Mouse (Mus musculus) thymus, postnatal 36 days (tissue): ENCODE data around the gene Midn.
"Not testable (repeated sequence)": the region's sequence is repeated elsewhere in the genome, so short reads cannot be mapped to it uniquely, and the experiment has no call there.

Source experiments
- DNase-seq, 2 experiments: peaks; one replicate each; pipeline ENCODE4 v3.0.0; 2022; ENCODE audit warnings: mixed read lengths in 2 of 2

Midn gene

DNA sequence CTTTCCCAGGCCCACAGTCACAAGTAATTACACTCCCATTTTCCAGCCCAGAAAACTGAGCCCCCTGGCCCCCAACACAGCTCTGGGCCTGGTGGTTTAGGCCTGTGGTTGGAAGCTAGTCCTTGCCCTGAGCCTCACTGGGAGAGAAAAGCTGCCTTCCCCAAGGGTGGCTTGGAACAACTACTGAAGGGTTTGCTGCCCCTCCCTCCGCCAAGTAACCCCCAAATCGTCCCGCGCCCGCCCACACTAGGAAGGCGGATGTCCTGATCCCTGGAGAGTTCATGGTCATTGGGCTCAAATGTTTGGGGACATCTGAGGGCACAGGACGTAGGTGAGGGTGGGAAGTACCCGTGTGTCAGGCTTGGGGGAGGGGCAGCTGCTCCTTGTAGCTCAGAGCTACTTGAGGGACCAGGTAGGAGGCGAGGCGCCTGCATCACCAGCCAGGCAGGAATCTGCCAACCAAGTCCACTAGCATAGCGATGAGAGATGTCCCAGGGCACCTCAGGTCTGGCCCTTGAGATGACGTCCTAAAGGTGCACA, 11.0 kb downstream of the Midn start:
- peak; percentile 69 to 79 for DNase-seq

- peak; percentile 99 to 100 for DNase-seq
Measured at GRCm38 (mm10) chr10:80159561-80160454, 11.7 kb downstream of the Midn start.

- DNase-seq: peak in 1 of 2 experiments; percentile 72
Measured at GRCm38 (mm10) chr10:80160455-80161371, 12.6 kb downstream of the Midn start.

DNA sequence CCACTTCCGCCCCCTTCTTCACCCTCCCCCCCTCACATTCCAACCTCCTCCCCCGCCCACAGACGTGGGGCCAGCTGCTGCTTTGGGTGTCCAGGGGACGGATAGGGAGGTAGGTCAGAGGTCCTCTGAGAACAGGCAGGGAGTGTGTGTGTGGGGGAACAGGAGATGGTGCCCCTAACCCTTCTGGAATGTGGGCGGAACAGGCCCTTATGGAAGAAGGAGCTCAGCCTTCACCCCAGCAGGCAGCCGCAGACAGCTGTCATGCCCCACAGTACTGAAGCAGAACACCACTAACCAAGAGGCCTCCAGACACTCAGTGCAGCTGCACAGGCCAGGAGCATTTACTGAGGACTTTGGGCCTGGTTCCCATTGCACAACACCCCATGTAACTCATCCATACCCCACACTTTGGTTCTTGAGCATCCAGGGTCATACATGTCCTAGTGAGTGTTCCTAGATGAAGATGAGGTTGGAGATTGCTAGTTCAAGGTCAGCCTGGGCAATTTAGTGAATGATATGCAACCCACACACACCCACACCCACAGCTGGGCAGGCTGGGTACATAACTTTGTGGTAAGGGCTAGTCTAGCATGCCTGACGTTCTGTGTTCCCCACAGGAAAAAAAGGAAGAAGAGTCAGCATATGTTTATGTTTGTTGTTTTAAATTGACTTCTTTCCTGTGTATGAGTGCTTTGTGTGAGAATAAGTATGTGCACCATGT, 13.6 kb downstream of the Midn start:
- DNase-seq: peak in 1 of 2 experiments; percentile 55

DNA sequence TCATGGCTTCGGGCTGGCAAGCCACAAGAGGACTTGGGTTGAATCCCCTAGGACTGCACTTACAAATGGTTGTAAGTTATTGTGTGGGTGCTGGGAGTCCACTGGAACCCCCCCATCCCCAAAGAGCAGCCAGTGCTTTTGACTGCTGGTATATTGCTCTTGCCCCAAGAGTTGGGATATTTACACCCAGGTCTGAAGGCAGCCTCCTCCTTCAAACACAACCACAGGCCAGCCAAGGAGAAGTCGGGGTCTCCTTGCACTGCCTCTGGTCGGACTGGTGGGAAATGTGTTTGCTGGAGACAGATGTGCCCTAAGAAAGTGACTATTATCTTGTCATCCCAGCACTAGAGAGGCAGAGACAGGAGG, 14.2 kb downstream of the Midn start:
- no peak for DNase-seq

DNA sequence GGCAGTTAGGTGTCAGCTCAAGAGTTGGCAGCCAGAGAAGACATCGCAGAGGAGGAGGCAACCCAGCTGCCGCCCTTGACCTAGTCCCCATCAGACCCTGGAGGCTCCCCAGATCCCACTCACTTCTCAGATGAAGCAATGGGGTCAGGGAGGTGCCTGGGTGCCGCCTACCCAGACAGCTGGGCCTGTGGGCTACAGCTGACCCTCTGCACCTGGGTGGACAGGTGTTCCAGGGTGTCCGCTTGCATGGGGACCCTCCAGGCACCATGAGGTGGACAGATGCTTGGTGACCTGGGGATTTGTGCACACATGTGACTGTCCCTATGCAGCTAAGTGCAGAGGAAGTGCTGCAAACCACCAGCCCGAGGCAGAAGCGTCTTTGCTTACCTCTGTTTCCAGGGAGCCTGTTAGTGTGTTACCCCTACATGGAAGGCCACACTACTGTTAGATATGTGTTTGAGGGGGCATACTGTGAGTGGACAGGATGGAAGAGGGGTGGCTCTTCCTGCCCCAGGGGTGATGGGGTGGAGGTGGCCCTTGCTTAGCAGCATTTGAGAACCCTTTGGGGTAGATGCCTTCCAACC, 14.7 kb downstream of the Midn start:
- DNase-seq: peak in 1 of 2 experiments; percentile 37

GRCm38 (mm10) chr10:80163721-80164120, 15.6 kb downstream of the Midn start:
- DNase-seq: no peak

GRCm38 (mm10) chr10:80164161-80164997, 16.3 kb downstream of the Midn start:
- DNase-seq: no peak

GRCm38 (mm10) chr10:80164998-80165344, 16.9 kb downstream of the Midn start:
- peak; percentile 90 for DNase-seq

- peak; percentile 9 to 48 for DNase-seq
Measured at GRCm38 (mm10) chr10:80165392-80166128, 17.5 kb downstream of the Midn start, which contains the start of gene Cirbp. Cirbp (plus strand) TSS chr10:80165985.

- DNase-seq: not testable (repeated sequence)
Measured at GRCm38 (mm10) chr10:80166136-80166535, 18.1 kb downstream of the Midn start.

- DNase-seq: peak; percentile 99 to 100
Measured at GRCm38 (mm10) chr10:80167460-80168037, 19.5 kb downstream of the Midn start.

DNA sequence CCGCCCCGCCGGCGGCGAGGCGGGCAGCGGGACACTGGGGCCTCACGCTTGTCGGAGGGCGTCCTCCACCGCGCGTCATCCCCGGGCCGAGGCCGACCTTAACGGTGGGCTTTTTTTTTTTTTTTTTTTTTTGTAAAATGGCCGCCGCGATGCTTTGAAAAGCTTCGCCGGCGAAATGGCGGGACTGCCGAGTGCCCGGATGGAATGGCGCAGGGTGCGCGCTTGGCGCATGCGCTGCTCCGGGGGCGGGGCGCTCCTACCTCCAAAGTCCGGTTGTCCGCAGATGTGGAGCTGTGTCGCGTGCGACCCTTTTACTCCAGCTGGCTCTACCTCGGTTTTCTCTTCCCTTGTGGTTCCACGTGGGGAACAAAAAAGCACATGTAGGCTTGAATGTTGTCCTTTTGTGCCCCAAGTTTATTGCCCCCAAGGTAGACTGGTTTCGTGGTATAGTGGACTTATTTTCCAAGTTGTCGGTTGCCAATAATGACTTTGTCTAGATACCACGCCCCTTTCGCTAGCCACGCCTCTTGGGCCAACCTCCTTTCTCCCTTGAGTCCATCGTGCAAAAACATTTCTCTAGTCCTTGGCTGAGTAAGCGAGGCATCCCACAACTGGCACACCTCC, 20.1 kb downstream of the Midn start:
- peak; percentile 86 to 89 for DNase-seq

- DNase-seq: no peak
Measured at GRCm38 (mm10) chr10:80169070-80169469, 21.0 kb downstream of the Midn start.

GRCm38 (mm10) chr10:80169651-80170050, 21.6 kb downstream of the Midn start:
- DNase-seq: no peak

DNA sequence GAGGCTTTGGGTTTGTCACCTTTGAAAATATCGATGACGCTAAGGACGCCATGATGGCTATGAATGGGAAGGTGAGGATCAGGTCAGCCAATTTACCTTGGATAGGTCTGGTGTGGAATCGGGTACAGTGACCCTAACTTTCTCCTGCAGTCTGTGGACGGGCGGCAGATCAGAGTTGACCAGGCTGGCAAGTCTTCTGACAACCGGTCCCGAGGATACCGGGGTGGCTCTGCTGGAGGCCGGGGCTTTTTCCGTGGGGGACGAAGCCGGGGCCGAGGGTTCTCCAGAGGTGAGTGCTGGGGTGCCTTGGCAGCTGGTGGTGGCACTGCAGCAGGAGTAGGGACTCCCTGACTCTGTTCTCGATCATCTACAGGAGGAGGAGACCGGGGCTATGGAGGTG, 22.0 kb downstream of the Midn start:
- peak in 1 of 2 experiments; percentile 37 for DNase-seq

DNA sequence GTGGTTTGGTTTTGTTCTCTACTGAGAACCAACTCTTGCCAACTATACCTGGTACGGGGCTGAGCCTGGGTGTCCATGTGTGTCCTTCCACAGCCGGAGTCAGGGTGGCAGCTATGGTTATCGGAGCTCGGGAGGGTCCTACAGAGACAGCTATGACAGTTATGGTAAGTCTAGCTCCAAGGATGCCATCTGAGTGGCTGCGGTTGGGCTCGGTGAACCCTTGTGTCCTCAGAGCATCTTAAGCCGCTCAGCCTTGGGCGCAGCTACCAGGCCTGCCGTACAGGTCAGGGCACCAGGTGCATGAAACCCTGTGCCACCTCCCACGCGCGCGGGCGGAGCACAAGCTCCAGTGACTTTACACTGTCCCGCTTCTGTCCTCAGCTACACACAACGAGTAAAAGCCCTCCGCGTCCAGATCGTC, 22.5 kb downstream of the Midn start:
- DNase-seq: no peak

- no peak for DNase-seq
Measured at GRCm38 (mm10) chr10:80171252-80171651, 23.2 kb downstream of the Midn start.

GRCm38 (mm10) chr10:80171760-80172526, 23.9 kb downstream of the Midn start:
- peak in 1 of 2 experiments; percentile 51 for DNase-seq
